ENCODE assay signal across 8 mouse cellular contexts in the genomic region with DNA sequence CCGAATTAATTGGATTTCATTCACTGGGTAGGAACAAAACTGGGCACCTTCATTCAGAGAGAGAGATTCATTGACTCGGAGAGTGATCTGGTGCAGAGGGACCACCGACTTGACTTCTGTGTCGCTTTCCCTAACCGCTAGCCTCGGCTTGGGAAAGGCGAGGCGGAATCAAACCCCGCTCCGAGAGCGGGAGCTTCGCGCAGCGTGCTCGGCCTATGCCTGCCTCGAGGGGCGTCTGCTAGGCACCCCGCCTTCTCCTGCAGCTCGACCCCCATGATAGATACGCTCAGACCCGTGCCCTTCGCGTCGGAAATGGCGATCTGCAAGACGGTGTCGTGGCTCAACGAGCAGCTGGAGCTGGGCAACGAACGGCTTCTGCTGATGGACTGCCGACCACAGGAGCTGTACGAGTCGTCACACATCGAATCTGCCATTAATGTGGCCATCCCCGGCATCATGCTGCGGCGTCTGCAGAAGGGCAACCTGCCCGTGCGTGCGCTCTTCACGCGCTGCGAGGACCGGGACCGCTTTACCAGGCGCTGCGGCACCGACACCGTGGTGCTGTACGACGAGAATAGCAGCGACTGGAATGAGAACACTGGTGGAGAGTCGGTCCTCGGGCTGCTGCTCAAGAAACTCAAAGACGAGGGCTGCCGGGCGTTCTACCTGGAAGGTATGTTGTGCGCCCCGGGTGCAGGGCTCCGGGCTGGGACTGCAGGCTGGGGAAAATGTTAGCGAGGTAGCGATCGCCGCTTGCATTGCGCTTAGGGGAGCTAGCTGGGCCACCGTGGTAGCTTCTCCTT. TPM values are rescaled to one million over a fixed set of nuclear protein-coding genes. Genes with fewer than 3 reads are reported as not detected.
A peak's percentile ranks its signal among the peaks of the same experiment; 100 is the strongest.
DNase-seq lines count a peak whose midpoint lies in the region; ATAC-seq lines count a peak whose summit lies in the region.

No protein-coding gene starts in this region.

- peak overlapping the region; percentile 86 for H3K4me2 ChIP-seq in embryonic facial prominence, embryonic 13.5 days
- H3K4me2 ChIP-seq in hindbrain, embryonic 13.5 days: peak overlapping the region; percentile 85
- H3K4me2 ChIP-seq in limb, embryonic 11.5 days (ENCODE audit: low read depth, severe bottlenecking): peak overlapping the region; percentile 67
- H3K4me2 ChIP-seq in midbrain, embryonic 15.5 days: peak overlapping the region; percentile 86

- peak; percentile 2 for ATAC-seq in frontal cortex, adult (ENCODE audit: low TSS enrichment)
- ATAC-seq in embryonic facial prominence, embryonic 13.5 days (ENCODE audit: insufficient number of reproducible peaks, insufficient read depth, low FRiP score, low TSS enrichment, low read depth): no peak
- ATAC-seq in hindbrain, embryonic 13.5 days (ENCODE audit: low FRiP score): peak; percentile 71
- peak; percentile 13 for ATAC-seq in limb, embryonic 11.5 days (ENCODE audit: insufficient number of reproducible peaks, low FRiP score, low TSS enrichment, low read depth)
- ATAC-seq in midbrain, embryonic 15.5 days (replicated peaks): peak; percentile 69

- peaks cover 42% of the 10 kb centered on the region for H3K4me1 ChIP-seq in embryonic facial prominence, embryonic 13.5 days
- H3K4me1 ChIP-seq in hindbrain, embryonic 13.5 days (replicated peaks): peaks cover 47% of the 10 kb centered on the region
- H3K4me1 ChIP-seq in limb, embryonic 11.5 days (ENCODE audit: control insufficient read depth, insufficient read depth, low read length): peaks cover 10% of the 10 kb centered on the region; the same call in 1 of the 2 replicates
- H3K4me1 ChIP-seq in midbrain, embryonic 15.5 days: peaks cover 48% of the 10 kb centered on the region

- peak overlapping the region; percentile 93 for H3K9ac ChIP-seq in embryonic facial prominence, embryonic 13.5 days
- peak overlapping the region; percentile 89 for H3K9ac ChIP-seq in hindbrain, embryonic 13.5 days
- H3K9ac ChIP-seq in limb, embryonic 11.5 days (ENCODE audit: low read length): peak overlapping the region; percentile 98
- peak overlapping the region; percentile 71 for H3K9ac ChIP-seq in midbrain, embryonic 15.5 days

- H3K9me3 ChIP-seq in embryonic facial prominence, embryonic 13.5 days: no peaks in the 10 kb centered on the region
- H3K9me3 ChIP-seq in hindbrain, embryonic 13.5 days: no peaks in the 10 kb centered on the region
- no peaks in the 10 kb centered on the region for H3K9me3 ChIP-seq in limb, embryonic 11.5 days (ENCODE audit: control insufficient read depth, low read length)
- no peaks in the 10 kb centered on the region for H3K9me3 ChIP-seq in midbrain, embryonic 15.5 days

- no peak for DNase-seq in frontal cortex, postnatal 25 days (ENCODE audit: low spot score in 2 of 2)
- peak; percentile 23 for DNase-seq in MEL-GATA-1-ER (ENCODE audit: extremely low read depth, low read depth)
- DNase-seq in limb, embryonic 11.5 days (ENCODE audit: low spot score): peak; percentile 80
- DNase-seq in thymus, adult 18-20 months: peak; percentile 47 to 56

- peaks cover 5% of the 10 kb centered on the region; the same call in 1 of the 2 replicates for H3K36me3 ChIP-seq in embryonic facial prominence, embryonic 13.5 days
- peaks cover 5% of the 10 kb centered on the region for H3K36me3 ChIP-seq in hindbrain, embryonic 13.5 days
- no peaks in the 10 kb centered on the region for H3K36me3 ChIP-seq in limb, embryonic 11.5 days (ENCODE audit: control insufficient read depth, insufficient read depth, low read length)
- no peaks in the 10 kb centered on the region for H3K36me3 ChIP-seq in midbrain, embryonic 15.5 days (replicated peaks)

- H3K27me3 ChIP-seq in embryonic facial prominence, embryonic 13.5 days: no peaks in the 10 kb centered on the region
- peaks cover 27% of the 10 kb centered on the region for H3K27me3 ChIP-seq in hindbrain, embryonic 13.5 days
- H3K27me3 ChIP-seq in limb, embryonic 11.5 days (ENCODE audit: control insufficient read depth, insufficient read depth, low read length): no peaks in the 10 kb centered on the region
- H3K27me3 ChIP-seq in midbrain, embryonic 15.5 days (replicated peaks): no peaks in the 10 kb centered on the region

- under 1% methylated on average over 66 of the region's 66 CpGs for WGBS in embryonic facial prominence, embryonic 13.5 days
- under 1% methylated on average over 66 of the region's 66 CpGs for WGBS in hindbrain, embryonic 13.5 days
- WGBS in limb, embryonic 11.5 days: 0% methylated on average over 66 of the region's 66 CpGs
- under 1% methylated on average over 66 of the region's 66 CpGs for WGBS in midbrain, embryonic 15.5 days

- peak overlapping the region; percentile 98 for H3K27ac ChIP-seq in embryonic facial prominence, embryonic 13.5 days
- peak overlapping the region; percentile 91 for H3K27ac ChIP-seq in hindbrain, embryonic 13.5 days
- H3K27ac ChIP-seq in limb, embryonic 11.5 days (replicated peaks; ENCODE audit: low read depth, low read length): peak overlapping the region; percentile 99
- peak overlapping the region; percentile 88 for H3K27ac ChIP-seq in midbrain, embryonic 15.5 days

- peak overlapping the region; percentile 74 for H3K4me3 ChIP-seq in embryonic facial prominence, embryonic 13.5 days
- H3K4me3 ChIP-seq in hindbrain, embryonic 13.5 days: peak overlapping the region; percentile 55
- H3K4me3 ChIP-seq in limb, embryonic 11.5 days (ENCODE audit: low read depth, low read length): peak overlapping the region; percentile 98
- peak overlapping the region; percentile 56 for H3K4me3 ChIP-seq in midbrain, embryonic 15.5 days

RNA-seq across cellular contexts. Expression of gene Dusp6, which starts 0.6 kb away (rescaled TPM):
- polyA plus RNA-seq in embryonic facial prominence, embryonic 13.5 days (2015; fragmentation: Nextera tagmentation; extraction: Ambion mirVana): 61.9 and 73.3 TPM in 2 replicates
- 27.2 and 27.7 TPM in 2 replicates for polyA plus RNA-seq in hindbrain, embryonic 13.5 days (2015; fragmentation: Nextera tagmentation; extraction: Ambion mirVana)
- 187 and 207 TPM in 2 replicates for polyA plus RNA-seq in limb, embryonic 11.5 days (2014; fragmentation: Nextera tagmentation; extraction: Ambion mirVana)
- polyA plus RNA-seq in midbrain, embryonic 15.5 days (2015; fragmentation: Nextera tagmentation; extraction: Ambion mirVana): 27.0 and 28.3 TPM in 2 replicates

Comparison
In these comparisons a context has a peak if more than half of its experiments do, and no peak if none do; other contexts are left out.
1. DNase-seq: peak in MEL-GATA-1-ER (single experiment), limb, embryonic 11.5 days (single experiment) and thymus, adult 18-20 months (2 of 2); none in frontal cortex, postnatal 25 days (0 of 2).
2. Peak in every context shown above with its lines, with median percentiles within 50 percentile points of each other: H3K27ac ChIP-seq, H3K4me2 ChIP-seq, H3K4me3 ChIP-seq and H3K9ac ChIP-seq.